Mouse (Mus musculus) cerebellum, postnatal 14 days (tissue): Measurements from ENCODE around the gene Gm10778.
A peak's percentile ranks its signal among the peaks of the same experiment; 100 is the strongest.

Experiments used
- DNase-seq, 2 experiments: peaks; one replicate each; pipeline ENCODE4 v3.0.0; 2021; ENCODE audit warnings: mixed read lengths in 2 of 2

The Gm10778 gene

GRCm38 (mm10) chr10:81648803-81649775 is at the start of gene Gm10778:
Gene Gm10778 (plus strand): TSS chr10:81649059.
- DNase-seq, result peak; percentile 92 to 93

- no peak for DNase-seq
Measured at GRCm38 (mm10) chr10:81599630-81600029, 49.2 kb upstream of the Gm10778 start.

GRCm38 (mm10) chr10:81600096-81600495 is 48.8 kb upstream of the Gm10778 start:
- no peak for DNase-seq

- peak; percentile 97 to 99 for DNase-seq
Measured at GRCm38 (mm10) chr10:81600738-81601203, 48.1 kb upstream of the Gm10778 start, which contains the start of gene Tle6. Gene Tle6 (minus strand): TSS chr10:81601073.

GRCm38 (mm10) chr10:81601396-81601905 is 47.4 kb upstream of the Gm10778 start:
- DNase-seq, result no peak

GRCm38 (mm10) chr10:81602741-81603151 is 46.1 kb upstream of the Gm10778 start:
- DNase-seq, result peak; percentile 57 to 68

- DNase-seq, result peak in 1 of 2 experiments; percentile 33
Measured at GRCm38 (mm10) chr10:81604019-81604967, 44.6 kb upstream of the Gm10778 start.

GRCm38 (mm10) chr10:81604968-81605665 is 43.7 kb upstream of the Gm10778 start:
- peak; percentile 93 to 96 for DNase-seq

- DNase-seq, result no peak
Measured at GRCm38 (mm10) chr10:81605666-81605973, 43.2 kb upstream of the Gm10778 start.

GRCm38 (mm10) chr10:81605974-81606751 is 42.7 kb upstream of the Gm10778 start, which contains the start of gene BC025920:
Gene BC025920 (plus strand): TSS chr10:81606270.
- DNase-seq, result peak; percentile 94

- peak in 1 of 2 experiments; percentile 63 for DNase-seq
Measured at GRCm38 (mm10) chr10:81608308-81608707, 40.6 kb upstream of the Gm10778 start.

GRCm38 (mm10) chr10:81612779-81613178 is 36.1 kb upstream of the Gm10778 start:
- DNase-seq, result no peak

- DNase-seq, result no peak
Measured at GRCm38 (mm10) chr10:81615486-81615885, 33.4 kb upstream of the Gm10778 start.

GRCm38 (mm10) chr10:81619976-81620375 is 28.9 kb upstream of the Gm10778 start:
- DNase-seq, result no peak

- no peak for DNase-seq
Measured at GRCm38 (mm10) chr10:81620786-81621185, 28.1 kb upstream of the Gm10778 start.

- DNase-seq, result no peak
Measured at GRCm38 (mm10) chr10:81623441-81623840, 25.4 kb upstream of the Gm10778 start.

- peak in 1 of 2 experiments; percentile 42 for DNase-seq
Measured at GRCm38 (mm10) chr10:81626101-81626993, 22.5 kb upstream of the Gm10778 start.

- DNase-seq, result peak; percentile 94
Measured at GRCm38 (mm10) chr10:81626994-81627835, 21.6 kb upstream of the Gm10778 start, which contains the start of gene Sirt6. Gene Sirt6 (minus strand): TSS chr10:81627797.

GRCm38 (mm10) chr10:81627836-81628220 is 21.0 kb upstream of the Gm10778 start:
- peak; percentile 61 to 71 for DNase-seq
